Mouse (Mus musculus): ENCODE results near the gene Vps54.
"Not testable (repeated sequence)": the region's sequence is repeated elsewhere in the genome, so short reads cannot be mapped to it uniquely, and the experiment has no call there.

Vps54 gene

GRCm38 (mm10) chr11:21239021-21239661, at the start of gene Vps54:
Gene Vps54 (plus strand): TSS chr11:21239281.
- peak; percentile 62 for DNase-seq (ENCODE audit: low read depth, low spot score)

GRCm38 (mm10) chr11:21191821-21192220, 47.3 kb upstream of the Vps54 start:
- not testable (repeated sequence) for DNase-seq (ENCODE audit: low read depth, low spot score)

GRCm38 (mm10) chr11:21194851-21195250, 44.2 kb upstream of the Vps54 start:
- no peak for DNase-seq (ENCODE audit: low read depth, low spot score)

- DNase-seq (ENCODE audit: low read depth, low spot score), result no peak
These were observed 30.0 kb upstream of the Vps54 start for GRCm38 (mm10) chr11:21209046-21209445.

GRCm38 (mm10) chr11:21209701-21210100, 29.4 kb upstream of the Vps54 start:
- DNase-seq (ENCODE audit: low read depth, low spot score), result not testable (repeated sequence)

- no peak for DNase-seq (ENCODE audit: low read depth, low spot score)
These were observed 21.7 kb upstream of the Vps54 start for GRCm38 (mm10) chr11:21217419-21217818.

GRCm38 (mm10) chr11:21219281-21219680, 19.8 kb upstream of the Vps54 start:
- no peak for DNase-seq (ENCODE audit: low read depth, low spot score)

GRCm38 (mm10) chr11:21219851-21220587, 19.1 kb upstream of the Vps54 start:
- no peak for DNase-seq (ENCODE audit: low read depth, low spot score)

- no peak for DNase-seq (ENCODE audit: low read depth, low spot score)
These were observed 18.3 kb upstream of the Vps54 start for GRCm38 (mm10) chr11:21220754-21221153.

- DNase-seq (ENCODE audit: low read depth, low spot score), result no peak
These were observed 17.7 kb upstream of the Vps54 start for GRCm38 (mm10) chr11:21221396-21221795.

GRCm38 (mm10) chr11:21222606-21223207, 16.4 kb upstream of the Vps54 start:
- no peak for DNase-seq (ENCODE audit: low read depth, low spot score)

GRCm38 (mm10) chr11:21223539-21223938, 15.5 kb upstream of the Vps54 start:
- DNase-seq (ENCODE audit: low read depth, low spot score), result no peak

GRCm38 (mm10) chr11:21224041-21224440, 15.0 kb upstream of the Vps54 start:
- DNase-seq (ENCODE audit: low read depth, low spot score), result no peak

GRCm38 (mm10) chr11:21224446-21224845, 14.6 kb upstream of the Vps54 start:
- peak; percentile 26 for DNase-seq (ENCODE audit: low read depth, low spot score)

GRCm38 (mm10) chr11:21224983-21225382, 14.1 kb upstream of the Vps54 start:
- peak; percentile 16 for DNase-seq (ENCODE audit: low read depth, low spot score)

- DNase-seq (ENCODE audit: low read depth, low spot score), result no peak
These were observed 3.7 kb upstream of the Vps54 start for GRCm38 (mm10) chr11:21235381-21235780.

- no peak for DNase-seq (ENCODE audit: low read depth, low spot score)
These were observed 3.3 kb upstream of the Vps54 start for GRCm38 (mm10) chr11:21235821-21236220.

- DNase-seq (ENCODE audit: low read depth, low spot score), result no peak
These were observed 2.1 kb upstream of the Vps54 start for GRCm38 (mm10) chr11:21236996-21237395.

- DNase-seq (ENCODE audit: low read depth, low spot score), result no peak
These were observed 1.4 kb upstream of the Vps54 start for GRCm38 (mm10) chr11:21237474-21238278.

- DNase-seq (ENCODE audit: low read depth, low spot score), result peak; percentile 65
These were observed 631 bp upstream of the Vps54 start for GRCm38 (mm10) chr11:21238279-21239020.

Data from brain, adult 2 months (tissue).